Mouse (Mus musculus) adrenal gland, postnatal 36 days (tissue): ENCODE results near the gene Sema4g. TPM values are rescaled to one million over a fixed set of nuclear protein-coding genes. Genes with fewer than 3 reads are reported as not detected.

Experiments used
- DNase-seq, 2 experiments: peaks; one replicate each; pipeline ENCODE4 v3.0.0; 2021; ENCODE audit warnings: mixed read lengths in 1 of 2
- total RNA-seq, 2 experiments: library from RNA; stranded (reverse); gene quantifications; 2 replicates each; pipeline ENCODE4 v1.2.3; 2021

The Sema4g gene
- total RNA-seq, 2 experiments from 2014 or later: 4.2 to 5.6 TPM

DNA sequence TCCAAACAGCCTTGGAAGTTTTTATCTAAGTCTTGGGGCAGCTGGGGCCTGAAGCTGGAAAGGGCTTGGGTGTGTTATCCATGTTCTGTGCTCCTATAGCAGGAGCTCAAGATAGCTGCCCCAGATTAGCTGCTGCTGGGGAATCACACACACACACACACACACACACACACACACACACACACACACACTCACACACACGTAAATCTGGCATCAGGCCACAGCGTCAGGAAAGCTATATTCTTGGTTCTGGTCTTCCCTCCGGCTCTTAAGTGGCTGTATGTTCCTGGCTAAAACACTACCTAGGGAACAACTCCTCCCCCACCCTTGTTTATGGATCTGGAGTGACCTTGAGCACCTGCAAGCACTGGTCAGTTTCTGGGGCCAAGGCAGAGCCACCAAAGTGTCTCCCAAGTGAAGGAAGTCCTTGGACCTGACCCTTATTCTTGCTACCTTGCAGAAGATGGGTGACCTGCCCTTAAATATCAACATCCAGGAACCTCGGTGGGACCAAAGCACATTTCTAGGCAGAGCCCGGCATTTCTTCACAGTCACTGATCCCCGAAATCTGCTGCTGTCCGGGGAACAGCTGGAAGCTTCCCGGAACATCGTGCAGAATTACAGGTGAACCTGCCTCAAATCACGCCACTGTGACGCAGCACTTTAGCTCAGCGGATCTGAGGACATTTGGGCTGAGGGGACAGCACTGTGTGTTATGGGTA, 59.9 kb downstream of the Sema4g start:
- DNase-seq: no peak

GRCm38 (mm10) chr19:45049523-45049922, 60.6 kb downstream of the Sema4g start:
- DNase-seq: no peak

Other genes with a start within 250 kb of the Sema4g start
- not detected for gene Pax2, start 233.1 kb upstream of the Sema4g start, total RNA-seq
- gene Slf2, start 58.0 kb upstream of the Sema4g start, total RNA-seq: 10 to 100 TPM; 23.0 to 23.7 TPM
- gene Twnk, start 16.6 kb downstream of the Sema4g start, total RNA-seq: 10 to 100 TPM; 30.8 to 33.0 TPM
- gene Mrpl43, start 17.3 kb downstream of the Sema4g start, total RNA-seq: 10 to 100 TPM; 49.0 to 53.6 TPM
- 10 to 100 TPM; 90.4 to 95.6 TPM for gene Lzts2, start 25.3 kb downstream of the Sema4g start, total RNA-seq
- gene Pdzd7, start 56.6 kb downstream of the Sema4g start, total RNA-seq: under 1 TPM; 0.13 to 0.23 TPM
- gene Sfxn3, start 58.4 kb downstream of the Sema4g start, total RNA-seq: 10 to 100 TPM; 63.9 to 66.5 TPM
- 1 to 10 TPM; 3.9 to 6.6 TPM for gene Kazald1, start 86.1 kb downstream of the Sema4g start, total RNA-seq
- not detected for gene Tlx1, start 161.6 kb downstream of the Sema4g start, total RNA-seq
- gene Lbx1, start 246.7 kb downstream of the Sema4g start, total RNA-seq: under 1 TPM; 0.10 to 0.17 TPM